Mouse (Mus musculus) limb, embryonic 12.5 days (tissue): ENCODE measurements at regions not wholly inside any gene's neighbourhood (a gene's known extent, or its start where the extent isn't known, plus 50 kb on each side); places are given as distances from the start of the nearest gene placed in this dataset.

Experiments
- ATAC-seq: fragments of 200-750 bp; cut with Nextera tagmentation; 2 replicates; pipeline ENCODE4 v1.8.0; 2017; ENCODE audit warnings: low read depth, moderate TSS enrichment; ENCODE audit not compliant: insufficient number of reproducible peaks, insufficient read depth, low FRiP score, low TSS enrichment
- H3K27ac ChIP-seq: fragments of 300-500 bp; sonication (generic); 2 replicates; pipeline ENCODE4 v1.5.1; 2016; ENCODE audit warnings: mild to moderate bottlenecking, moderate library complexity
- H3K27me3 ChIP-seq: fragments of 300-500 bp; sonication (generic); 2 replicates; pipeline ENCODE4 v1.6.1; 2016; ENCODE audit warnings: mild to moderate bottlenecking, moderate library complexity
- H3K36me3 ChIP-seq: fragments of 300-500 bp; sonication (generic); 2 replicates; pipeline ENCODE4 v1.6.1; 2016; ENCODE audit warnings: mild to moderate bottlenecking, moderate library complexity
- H3K4me1 ChIP-seq: fragments of 300-500 bp; sonication (generic); replicated peaks from 2 replicates; pipeline ENCODE4 v1.6.1; 2016
- H3K4me2 ChIP-seq: fragments of 300-500 bp; sonication (generic); 2 replicates; pipeline ENCODE4 v1.6.1; 2016; ENCODE audit warnings: mild to moderate bottlenecking, moderate library complexity
- H3K4me3 ChIP-seq: fragments of 300-500 bp; sonication (generic); replicated peaks from 2 replicates; pipeline ENCODE4 v1.5.1; 2016; ENCODE audit warnings: mild to moderate bottlenecking
- H3K9ac ChIP-seq: fragments of 300-500 bp; sonication (generic); replicated peaks from 2 replicates; pipeline ENCODE4 v1.6.1; 2016; ENCODE audit warnings: mild to moderate bottlenecking, moderate library complexity
- H3K9me3 ChIP-seq: fragments of 300-500 bp; sonication (generic); 2 replicates; pipeline ENCODE4 v1.6.1; 2016; ENCODE audit warnings: mild to moderate bottlenecking, moderate library complexity
- WGBS: fragments of 180-500 bp; shearing (Covaris S2); methylation state at CpG from one replicate; pipeline ENCODE4 v1.1.7; 2016; 5-methylcytosine and 5-hydroxymethylcytosine counted together

GRCm38 (mm10) chr6:31075572-31076477 lies 116.9 kb upstream of the Klf14 start:
- H3K4me2 ChIP-seq = no peak overlapping the region
- no peaks in the 10 kb centered on the region for H3K36me3 ChIP-seq
- H3K9me3 ChIP-seq = no peaks in the 10 kb centered on the region
- peak overlapping the region; percentile 62; the same call in 1 of the 2 replicates for H3K27ac ChIP-seq
- no peaks in the 10 kb centered on the region for H3K27me3 ChIP-seq
- 17% methylated on average over 13 of the region's 13 CpGs for WGBS
- no peak overlapping the region for H3K9ac ChIP-seq
- no peak overlapping the region for H3K4me3 ChIP-seq
- H3K4me1 ChIP-seq = peaks cover 63% of the 10 kb centered on the region
- ATAC-seq = peak; percentile 74

- no peak overlapping the region for H3K9ac ChIP-seq
- H3K4me1 ChIP-seq = peaks cover 58% of the 10 kb centered on the region
- H3K36me3 ChIP-seq = no peaks in the 10 kb centered on the region
- no peaks in the 10 kb centered on the region for H3K27me3 ChIP-seq
- H3K27ac ChIP-seq = peak overlapping the region; percentile 66
- no peak overlapping the region for H3K4me2 ChIP-seq
- H3K4me3 ChIP-seq = no peak overlapping the region
- WGBS = 69% methylated on average over 6 of the region's 6 CpGs
- no peak for ATAC-seq
- no peaks in the 10 kb centered on the region for H3K9me3 ChIP-seq
Observed at GRCm38 (mm10) chr6:31076478-31076834, 117.6 kb upstream of the Klf14 start.

- Histone ChIP-seq H3K9ac (no peak overlapping the region), H3K36me3 (no peaks in the 10 kb centered on the region), H3K4me1 (peaks cover 55% of the 10 kb centered on the region), H3K9me3 (no peaks in the 10 kb centered on the region), H3K4me3 (no peak overlapping the region), H3K27me3 (no peaks in the 10 kb centered on the region), H3K4me2 (no peak overlapping the region), H3K27ac (peak overlapping the region; percentile 25; the same call in 1 of the 2 replicates)
- 62% methylated on average over 9 of the region's 9 CpGs for WGBS
- no peak for ATAC-seq
Observed at GRCm38 (mm10) chr6:31077216-31077615, 118.3 kb upstream of the Klf14 start.

- H3K27ac ChIP-seq = peak overlapping the region; percentile 25; the same call in 1 of the 2 replicates
- H3K4me1 ChIP-seq = peaks cover 61% of the 10 kb centered on the region
- H3K9me3 ChIP-seq = no peaks in the 10 kb centered on the region
- ATAC-seq = no peak
- H3K27me3 ChIP-seq = no peaks in the 10 kb centered on the region
- no peaks in the 10 kb centered on the region for H3K36me3 ChIP-seq
- no peak overlapping the region for H3K9ac ChIP-seq
- WGBS = 75% methylated on average over 9 of the region's 9 CpGs
- H3K4me2 ChIP-seq = no peak overlapping the region
- H3K4me3 ChIP-seq = no peak overlapping the region
Observed at GRCm38 (mm10) chr6:31077779-31078178, 118.9 kb upstream of the Klf14 start.

- Histone ChIP-seq H3K4me1 (peaks cover 67% of the 10 kb centered on the region), H3K4me3 (no peak overlapping the region), H3K9me3 (no peaks in the 10 kb centered on the region), H3K9ac (no peak overlapping the region), H3K27ac (no peak overlapping the region), H3K27me3 (no peaks in the 10 kb centered on the region), H3K36me3 (no peaks in the 10 kb centered on the region), H3K4me2 (no peak overlapping the region)
- no peak for ATAC-seq
- WGBS = 67% methylated on average over 6 of the region's 6 CpGs
Observed at GRCm38 (mm10) chr6:31078413-31078812, 119.5 kb upstream of the Klf14 start.

GRCm38 (mm10) chr6:31079586-31080259 lies 120.8 kb upstream of the Klf14 start:
- no peak overlapping the region for H3K27ac ChIP-seq
- H3K9me3 ChIP-seq = no peaks in the 10 kb centered on the region
- H3K9ac ChIP-seq = no peak overlapping the region
- no peaks in the 10 kb centered on the region for H3K27me3 ChIP-seq
- no peaks in the 10 kb centered on the region for H3K36me3 ChIP-seq
- 65% methylated on average over 14 of the region's 14 CpGs for WGBS
- ATAC-seq = no peak
- no peak overlapping the region for H3K4me2 ChIP-seq
- peaks cover 65% of the 10 kb centered on the region for H3K4me1 ChIP-seq
- H3K4me3 ChIP-seq = no peak overlapping the region

GRCm38 (mm10) chr6:31080279-31080678 lies 121.4 kb upstream of the Klf14 start:
- H3K27me3 ChIP-seq = no peaks in the 10 kb centered on the region
- no peaks in the 10 kb centered on the region for H3K36me3 ChIP-seq
- WGBS = 82% methylated on average over 4 of the region's 4 CpGs
- peaks cover 60% of the 10 kb centered on the region for H3K4me1 ChIP-seq
- H3K9ac ChIP-seq = no peak overlapping the region
- no peak overlapping the region for H3K27ac ChIP-seq
- no peak for ATAC-seq
- H3K4me2 ChIP-seq = no peak overlapping the region
- no peak overlapping the region for H3K4me3 ChIP-seq
- H3K9me3 ChIP-seq = no peaks in the 10 kb centered on the region

GRCm38 (mm10) chr6:31080691-31081090 lies 121.8 kb upstream of the Klf14 start:
- Histone ChIP-seq H3K9ac (no peak overlapping the region), H3K36me3 (no peaks in the 10 kb centered on the region), H3K4me1 (peaks cover 58% of the 10 kb centered on the region), H3K9me3 (no peaks in the 10 kb centered on the region), H3K27ac (no peak overlapping the region), H3K27me3 (no peaks in the 10 kb centered on the region), H3K4me3 (no peak overlapping the region), H3K4me2 (no peak overlapping the region)
- ATAC-seq = no peak
- WGBS = 95% methylated on average over 9 of the region's 9 CpGs

GRCm38 (mm10) chr6:31081238-31081637 lies 122.4 kb upstream of the Klf14 start:
- Histone ChIP-seq H3K4me1 (peaks cover 59% of the 10 kb centered on the region), H3K27ac (no peak overlapping the region), H3K9ac (no peak overlapping the region), H3K27me3 (no peaks in the 10 kb centered on the region), H3K9me3 (no peaks in the 10 kb centered on the region), H3K36me3 (no peaks in the 10 kb centered on the region), H3K4me2 (no peak overlapping the region), H3K4me3 (no peak overlapping the region)
- WGBS = 86% methylated on average over 9 of the region's 9 CpGs
- ATAC-seq = no peak

GRCm38 (mm10) chr6:31081988-31082387 lies 123.1 kb upstream of the Klf14 start:
- H3K27ac ChIP-seq = no peak overlapping the region
- no peak for ATAC-seq
- no peak overlapping the region for H3K4me3 ChIP-seq
- no peaks in the 10 kb centered on the region for H3K27me3 ChIP-seq
- no peaks in the 10 kb centered on the region for H3K36me3 ChIP-seq
- H3K9me3 ChIP-seq = no peaks in the 10 kb centered on the region
- H3K4me2 ChIP-seq = no peak overlapping the region
- no peak overlapping the region for H3K9ac ChIP-seq
- WGBS = 56% methylated on average over 7 of the region's 7 CpGs
- H3K4me1 ChIP-seq = peaks cover 59% of the 10 kb centered on the region

- ATAC-seq = no peak
- Histone ChIP-seq H3K27me3 (no peaks in the 10 kb centered on the region), H3K4me2 (no peak overlapping the region), H3K27ac (peak overlapping the region; percentile 72), H3K36me3 (no peaks in the 10 kb centered on the region), H3K4me1 (peaks cover 59% of the 10 kb centered on the region), H3K9ac (no peak overlapping the region), H3K9me3 (no peaks in the 10 kb centered on the region), H3K4me3 (no peak overlapping the region)
- WGBS = 64% methylated on average over 10 of the region's 10 CpGs
Observed at GRCm38 (mm10) chr6:31082613-31083470, 124.0 kb upstream of the Klf14 start.
